Mouse (Mus musculus) cortical plate, adult 2 months (tissue): ENCODE measurements at regions not wholly inside any gene's neighbourhood (a gene's known extent, or its start where the extent isn't known, plus 50 kb on each side); places are given as distances from the start of the nearest gene placed in this dataset.

Experiments used
- CTCF ChIP-seq: fragments of 200-500 bp; IDR thresholded peaks from 2 replicates; pipeline ENCODE4 v1.5.1; 2011; ENCODE audit warnings: mild to moderate bottlenecking, control low read depth, low read length; ENCODE audit not compliant: insufficient read depth; ENCODE audit errors: extremely low read depth
- POLR2A ChIP-seq: fragments of 200-500 bp; IDR thresholded peaks from 2 replicates; pipeline ENCODE4 v1.6.1; 2011; ENCODE audit warnings: mild to moderate bottlenecking, low read length, control low read depth; ENCODE audit not compliant: insufficient read depth; ENCODE audit errors: extremely low read depth

- TF ChIP-seq CTCF (no peak), POLR2A (no peak)
These were observed 570.0 kb upstream of the Auts2 start for GRCm38 (mm10) chr5:133113183-133113582.
